24 mouse cellular contexts compared by ENCODE assay signal in the genomic region with DNA sequence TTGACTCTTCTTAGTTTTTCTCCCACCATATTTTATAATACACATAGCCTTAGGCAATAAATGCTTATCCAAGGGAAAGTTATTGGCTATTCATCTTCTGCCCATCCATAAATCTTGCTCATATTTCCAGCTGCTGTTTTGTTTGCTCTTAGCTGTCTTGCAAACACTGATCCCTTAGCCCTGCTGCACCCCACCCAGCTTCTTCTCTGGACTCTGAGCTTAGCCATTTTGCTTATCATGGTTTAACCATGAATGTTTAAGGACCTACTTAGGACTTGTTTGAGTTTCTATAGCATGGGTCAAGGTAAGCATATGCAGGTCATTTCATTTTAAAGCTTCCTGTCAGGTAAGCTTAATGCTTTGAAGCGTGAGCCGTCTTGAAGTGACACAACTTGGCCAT.
A peak's percentile ranks its signal among the peaks of the same experiment; 100 is the strongest.
DNase-seq lines count a peak whose midpoint lies in the region; ATAC-seq and TF ChIP-seq lines count a peak whose summit lies in the region.
"Had no signal": no experiment of that assay in that cellular context is flagged by ENCODE, and none has a peak within 500 bp of the region (broad histone marks: within the 10 kb centered on the region; RNA-seq: fewer than 3 reads in every experiment).

No protein-coding gene starts in this region.

- 74% methylated on average over 2 of the region's 2 CpGs for WGBS in intestine, embryonic 14.5 days
- 63% methylated on average over 2 of the region's 2 CpGs for WGBS in intestine, embryonic 16.5 days
- 53% methylated on average over 2 of the region's 2 CpGs for WGBS in stomach, embryonic 14.5 days
- WGBS in stomach, postnatal 0 days = 45% methylated on average over 2 of the region's 2 CpGs

- H3K4me1 ChIP-seq in intestine, embryonic 14.5 days (replicated peaks; ENCODE audit: control insufficient read depth, insufficient read depth, low read length) = no peaks in the 10 kb centered on the region
- H3K4me1 ChIP-seq in intestine, embryonic 16.5 days (ENCODE audit: control insufficient read depth, insufficient read depth, low read length) = no peaks in the 10 kb centered on the region
- no peaks in the 10 kb centered on the region for H3K4me1 ChIP-seq in stomach, embryonic 14.5 days (ENCODE audit: control insufficient read depth, insufficient read depth, low read length)
- no peaks in the 10 kb centered on the region for H3K4me1 ChIP-seq in stomach, postnatal 0 days (replicated peaks; ENCODE audit: control insufficient read depth, insufficient read depth)
- H3K4me1 ChIP-seq: embryonic facial prominence, embryonic 12.5 days; embryonic facial prominence, embryonic 15.5 days; forebrain, embryonic 15.5 days; hindbrain, embryonic 12.5 days; hindbrain, embryonic 15.5 days had no signal

- H3K9me3 ChIP-seq in intestine, embryonic 14.5 days (ENCODE audit: control insufficient read depth, low read length) = no peaks in the 10 kb centered on the region
- no peaks in the 10 kb centered on the region for H3K9me3 ChIP-seq in intestine, embryonic 16.5 days (ENCODE audit: control insufficient read depth, low read length)
- no peaks in the 10 kb centered on the region for H3K9me3 ChIP-seq in stomach, embryonic 14.5 days (ENCODE audit: control insufficient read depth, low read depth, low read length)
- no peaks in the 10 kb centered on the region for H3K9me3 ChIP-seq in stomach, postnatal 0 days (ENCODE audit: control insufficient read depth, low read length)
- H3K9me3 ChIP-seq: embryonic facial prominence, embryonic 12.5 days; embryonic facial prominence, embryonic 15.5 days; forebrain, embryonic 15.5 days; G1E; hindbrain, embryonic 12.5 days; hindbrain, embryonic 15.5 days had no signal

- no peak for TF ChIP-seq CTCF in stomach, postnatal 0 days (IDR thresholded peaks at IDR 0.05; ENCODE audit: low read depth)

- H3K27ac ChIP-seq in intestine, embryonic 14.5 days (ENCODE audit: low read depth) = no peak overlapping the region
- H3K27ac ChIP-seq in intestine, embryonic 16.5 days (ENCODE audit: low read length) = no peak overlapping the region
- H3K27ac ChIP-seq in stomach, embryonic 14.5 days (ENCODE audit: low read length) = no peak overlapping the region
- H3K27ac ChIP-seq in stomach, postnatal 0 days (replicated peaks) = no peak overlapping the region
- H3K27ac ChIP-seq: embryonic facial prominence, embryonic 12.5 days; embryonic facial prominence, embryonic 15.5 days; forebrain, embryonic 15.5 days; hindbrain, embryonic 12.5 days; hindbrain, embryonic 15.5 days had no signal

- no peak overlapping the region for H3K4me3 ChIP-seq in intestine, embryonic 14.5 days (ENCODE audit: low read depth, low read length)
- no peak overlapping the region for H3K4me3 ChIP-seq in intestine, embryonic 16.5 days (ENCODE audit: low read length)
- no peak overlapping the region for H3K4me3 ChIP-seq in stomach, embryonic 14.5 days (ENCODE audit: low read depth, low read length)
- no peak overlapping the region for H3K4me3 ChIP-seq in stomach, postnatal 0 days (ENCODE audit: low read depth, low read length)
- H3K4me3 ChIP-seq: embryonic facial prominence, embryonic 12.5 days; embryonic facial prominence, embryonic 15.5 days; forebrain, embryonic 15.5 days; hindbrain, embryonic 12.5 days; hindbrain, embryonic 15.5 days had no signal

- no peaks in the 10 kb centered on the region for H3K27me3 ChIP-seq in intestine, embryonic 14.5 days (replicated peaks; ENCODE audit: control insufficient read depth, insufficient read depth, low read length)
- no peaks in the 10 kb centered on the region for H3K27me3 ChIP-seq in intestine, embryonic 16.5 days (replicated peaks; ENCODE audit: control insufficient read depth, insufficient read depth, low read length)
- no peaks in the 10 kb centered on the region for H3K27me3 ChIP-seq in stomach, embryonic 14.5 days (ENCODE audit: control insufficient read depth, insufficient read depth, low read length)
- H3K27me3 ChIP-seq in stomach, postnatal 0 days (ENCODE audit: control insufficient read depth, insufficient read depth, low read length) = no peaks in the 10 kb centered on the region
- H3K27me3 ChIP-seq: CH12.LX; embryonic facial prominence, embryonic 12.5 days; embryonic facial prominence, embryonic 15.5 days; forebrain, embryonic 15.5 days; hindbrain, embryonic 12.5 days; hindbrain, embryonic 15.5 days had no signal

- no peak for TF ChIP-seq EP300 in stomach, postnatal 0 days (optimal IDR thresholded peaks at IDR 0.05)

- peak; percentile 50 for DNase-seq in intestine, embryonic 14.5 days (ENCODE audit: low spot score)
- DNase-seq in stomach, postnatal 0 days (ENCODE audit: low spot score) = peak; percentile 38
- DNase-seq in right cerebral cortex, adult 2 months (ENCODE audit: low spot score in 2 of 2) = no peak
- DNase-seq in thymus, postnatal 36 days = no peak
- no peak for DNase-seq in cerebellum, postnatal 14 days
- DNase-seq: adrenal gland, adult 2 months; adrenal gland, postnatal 25 days; B cell, adult 2 months; cerebellum, adult 11-12 months; cerebellum, adult 8-10 months; cerebellum, postnatal 10 days; gastrocnemius, postnatal 10 days; gastrocnemius, postnatal 36 days; heart, adult 11 months had no signal

- H3K9ac ChIP-seq in intestine, embryonic 14.5 days (ENCODE audit: low read length) = no peak overlapping the region
- H3K9ac ChIP-seq in intestine, embryonic 16.5 days (ENCODE audit: low read depth, low read length) = no peak overlapping the region
- H3K9ac ChIP-seq in stomach, embryonic 14.5 days (replicated peaks; ENCODE audit: low read depth, low read length) = no peak overlapping the region
- no peak overlapping the region for H3K9ac ChIP-seq in stomach, postnatal 0 days (ENCODE audit: low read length)
- H3K9ac ChIP-seq: embryonic facial prominence, embryonic 12.5 days; embryonic facial prominence, embryonic 15.5 days; forebrain, embryonic 15.5 days; hindbrain, embryonic 12.5 days; hindbrain, embryonic 15.5 days had no signal

- no peak overlapping the region for H3K4me2 ChIP-seq in intestine, embryonic 14.5 days (ENCODE audit: low read length)
- no peak overlapping the region for H3K4me2 ChIP-seq in intestine, embryonic 16.5 days (ENCODE audit: low read depth, low read length)
- H3K4me2 ChIP-seq in stomach, embryonic 14.5 days (replicated peaks; ENCODE audit: low read depth, low read length) = no peak overlapping the region
- H3K4me2 ChIP-seq in stomach, postnatal 0 days (replicated peaks; ENCODE audit: low read depth) = no peak overlapping the region
- H3K4me2 ChIP-seq: embryonic facial prominence, embryonic 12.5 days; embryonic facial prominence, embryonic 15.5 days; forebrain, embryonic 15.5 days; heart, embryonic 11.5 days; hindbrain, embryonic 12.5 days; hindbrain, embryonic 15.5 days had no signal

- no peaks in the 10 kb centered on the region for H3K36me3 ChIP-seq in intestine, embryonic 14.5 days (ENCODE audit: control insufficient read depth, insufficient read depth, low read length)
- no peaks in the 10 kb centered on the region for H3K36me3 ChIP-seq in intestine, embryonic 16.5 days (ENCODE audit: control insufficient read depth, insufficient read depth, low read length)
- H3K36me3 ChIP-seq in stomach, embryonic 14.5 days (ENCODE audit: control insufficient read depth, insufficient read depth, low read length) = no peaks in the 10 kb centered on the region
- H3K36me3 ChIP-seq in stomach, postnatal 0 days (ENCODE audit: control insufficient read depth, insufficient read depth, low read length) = no peaks in the 10 kb centered on the region
- H3K36me3 ChIP-seq: embryonic facial prominence, embryonic 12.5 days; embryonic facial prominence, embryonic 15.5 days; forebrain, embryonic 15.5 days; G1E; hindbrain, embryonic 12.5 days; hindbrain, embryonic 15.5 days had no signal

- peak; percentile 93 for ATAC-seq in intestine, embryonic 14.5 days (replicated peaks; ENCODE audit: low FRiP score, low TSS enrichment, low read depth)
- ATAC-seq in intestine, embryonic 16.5 days = peak; percentile 98
- ATAC-seq in stomach, embryonic 14.5 days (ENCODE audit: insufficient number of reproducible peaks, insufficient read depth, low FRiP score, low read depth) = peak; percentile 65; the same call in 1 of the 2 replicates
- ATAC-seq in stomach, postnatal 0 days (ENCODE audit: low FRiP score, low TSS enrichment) = peak; percentile 90
- ATAC-seq: forebrain, embryonic 15.5 days had no signal

Comparison
In these comparisons a context has a peak if more than half of its experiments do, and no peak if none do; other contexts are left out.
1. DNase-seq: peak in intestine, embryonic 14.5 days (single experiment) and stomach, postnatal 0 days (single experiment); none in right cerebral cortex, adult 2 months (0 of 2), thymus, postnatal 36 days (0 of 2) and cerebellum, postnatal 14 days (0 of 2).
2. Peak in every context shown above with its lines, with median percentiles within 50 percentile points of each other: ATAC-seq.